Mouse (Mus musculus): ENCODE measurements at regions not wholly inside any gene's neighbourhood (a gene's known extent, or its start where the extent isn't known, plus 50 kb on each side); places are given as distances from the start of the nearest gene placed in this dataset.

DNA sequence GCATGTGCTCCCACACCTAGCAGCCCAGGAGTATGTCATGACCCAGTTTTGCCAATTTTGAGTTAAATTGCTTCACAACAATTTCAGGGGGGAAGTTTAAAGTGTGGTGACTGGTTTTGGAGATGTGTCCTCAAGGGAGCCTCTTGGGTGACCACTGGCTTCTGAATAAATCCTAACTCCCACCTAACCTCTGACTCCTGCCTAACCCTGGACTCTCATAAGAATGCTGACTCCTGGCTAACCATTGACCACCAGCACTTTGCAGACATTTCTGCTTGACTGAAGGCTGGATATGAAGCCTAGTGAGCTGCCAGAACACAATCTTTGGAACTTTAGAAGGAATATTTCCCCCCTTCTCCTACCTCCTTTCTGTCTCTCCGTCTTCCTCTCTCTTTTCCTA is 133.3 kb upstream of the Tmpo start:
- DNase-seq (ENCODE audit: low spot score in 2 of 2), result no peak

DNA sequence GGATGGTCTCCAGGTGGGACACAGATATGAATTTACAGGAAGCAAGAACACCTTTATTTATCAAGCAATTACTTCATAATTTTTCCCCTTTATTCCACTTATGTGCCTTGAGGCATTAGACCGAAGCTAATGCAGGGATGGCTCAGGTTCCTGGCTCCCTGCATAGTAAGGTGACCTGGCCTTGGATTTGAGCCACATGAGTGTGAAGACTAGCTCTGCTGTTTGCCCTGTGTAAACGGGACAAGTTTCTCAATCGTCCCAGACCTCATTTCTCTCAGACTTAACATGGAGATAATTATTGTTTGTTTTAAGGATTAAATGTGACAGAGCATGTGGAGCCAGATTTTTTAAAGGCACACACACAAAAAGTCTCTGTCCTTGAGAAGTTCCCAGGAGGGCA is 132.2 kb upstream of the Tmpo start:
- no peak for DNase-seq (ENCODE audit: low spot score in 2 of 2)

DNA sequence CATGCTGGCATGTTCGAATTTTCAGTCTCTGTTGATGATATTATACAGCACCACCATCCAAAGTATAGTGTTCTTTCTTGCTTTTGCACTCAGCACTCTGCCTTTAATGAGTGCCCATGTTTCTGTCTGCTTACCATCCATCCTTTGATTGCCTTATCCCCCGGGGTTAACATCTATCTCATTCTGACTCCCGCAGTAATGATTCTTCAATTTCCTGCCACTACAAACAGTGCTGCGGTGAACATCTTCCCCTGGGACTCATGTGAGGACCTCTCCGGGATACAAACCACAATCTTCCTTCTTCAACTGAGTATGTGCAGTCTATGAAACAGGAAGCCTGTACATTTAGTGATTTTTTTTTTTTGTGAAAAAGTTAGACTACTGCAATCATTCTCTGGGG is 131.8 kb upstream of the Tmpo start:
- DNase-seq (ENCODE audit: low spot score in 2 of 2), result no peak

DNA sequence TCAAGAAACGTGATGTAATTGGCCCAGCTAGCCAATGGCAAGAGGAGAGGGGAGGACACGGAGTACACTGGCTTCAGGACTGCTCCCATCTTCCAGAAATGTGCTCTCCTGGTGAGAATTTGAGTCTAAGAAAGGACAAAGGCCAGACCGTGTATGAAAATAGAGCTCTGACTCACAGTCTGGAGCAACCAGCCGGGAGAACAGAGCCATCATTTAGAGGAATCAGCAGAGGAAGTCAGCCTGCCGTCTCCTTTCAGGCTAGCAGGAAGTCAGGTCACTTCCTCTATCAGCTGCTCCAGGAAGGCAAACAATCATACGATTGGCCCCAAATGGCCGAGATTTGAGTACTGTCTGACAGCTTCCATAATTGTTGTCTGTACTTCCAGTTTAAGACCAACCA is 119.0 kb upstream of the Tmpo start:
- no peak for DNase-seq (ENCODE audit: low spot score in 2 of 2)

DNA sequence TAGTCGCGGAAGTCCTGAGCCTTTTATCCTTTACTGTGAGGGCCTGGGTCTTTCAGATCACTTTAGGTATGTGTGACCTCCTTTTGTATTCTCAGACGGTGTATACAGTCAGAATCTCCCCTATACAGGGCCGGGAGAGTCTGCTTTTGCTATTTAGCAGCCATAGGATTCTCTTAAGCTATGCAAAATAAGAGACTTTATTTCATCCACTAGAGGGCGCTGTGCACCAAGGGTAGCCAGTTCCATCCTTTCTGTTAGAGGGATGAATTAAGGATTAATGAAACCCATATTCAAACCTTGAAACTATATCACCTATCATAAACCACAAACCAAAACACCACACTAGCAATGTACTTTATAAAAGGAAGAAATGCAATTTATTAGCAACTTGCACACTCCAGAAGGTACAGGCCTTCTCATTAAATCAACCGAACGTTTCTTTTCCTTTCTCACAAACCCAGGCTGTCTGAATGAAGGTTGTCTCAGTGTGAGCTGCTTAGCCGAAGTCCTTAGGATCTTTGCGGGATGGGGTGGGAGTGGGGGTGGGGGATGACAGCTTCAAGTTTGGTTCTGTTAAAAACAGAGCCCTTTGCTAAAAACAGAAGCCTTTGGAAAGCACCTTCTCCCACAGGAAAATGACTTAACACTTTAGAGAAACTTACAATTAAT is 116.8 kb upstream of the Tmpo start:
- peak; percentile 65 to 79 for DNase-seq (ENCODE audit: low spot score in 2 of 2)

DNA sequence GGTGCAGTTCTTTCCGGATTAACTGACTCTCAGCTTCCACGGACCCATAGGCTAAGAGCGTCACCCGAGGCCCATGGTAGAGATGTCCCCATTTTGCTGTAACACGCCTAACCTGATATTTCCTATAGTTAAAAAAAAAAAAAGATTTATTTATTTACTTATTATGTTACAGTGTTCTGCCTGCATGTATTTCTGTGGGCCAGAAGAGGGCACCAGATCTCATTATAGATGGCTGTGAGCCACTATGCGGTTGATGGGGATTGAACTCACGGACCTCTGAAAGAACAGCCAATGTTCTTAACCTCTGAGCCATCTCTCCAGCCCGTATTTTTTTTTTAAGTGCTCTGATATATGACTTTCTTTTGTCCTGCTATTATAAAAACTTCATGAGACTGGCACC is 114.2 kb upstream of the Tmpo start:
- peak in 1 of 2 experiments; percentile 19 for DNase-seq (ENCODE audit: low spot score in 2 of 2)

DNA sequence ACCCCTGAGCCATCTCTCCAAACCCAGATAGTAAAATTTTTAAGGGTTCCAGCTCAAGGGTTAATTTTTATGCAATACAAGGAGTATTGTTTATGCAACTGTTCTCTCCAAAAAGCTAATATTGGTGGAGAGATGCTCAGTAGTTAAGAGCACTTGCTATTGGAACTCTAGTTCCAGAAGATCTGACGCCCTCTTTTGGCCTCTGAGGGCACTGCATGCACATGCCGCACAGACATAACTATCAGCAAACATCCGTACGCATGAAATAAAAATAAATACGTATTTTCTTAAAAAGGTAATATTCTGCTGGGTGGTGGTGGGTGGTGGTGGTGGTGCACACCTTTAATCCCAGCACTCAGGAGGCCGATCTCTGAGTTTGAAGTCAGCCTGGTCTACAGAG is 112.1 kb upstream of the Tmpo start:
- peak in 1 of 2 experiments; percentile 9 for DNase-seq (ENCODE audit: low spot score in 2 of 2)

DNA sequence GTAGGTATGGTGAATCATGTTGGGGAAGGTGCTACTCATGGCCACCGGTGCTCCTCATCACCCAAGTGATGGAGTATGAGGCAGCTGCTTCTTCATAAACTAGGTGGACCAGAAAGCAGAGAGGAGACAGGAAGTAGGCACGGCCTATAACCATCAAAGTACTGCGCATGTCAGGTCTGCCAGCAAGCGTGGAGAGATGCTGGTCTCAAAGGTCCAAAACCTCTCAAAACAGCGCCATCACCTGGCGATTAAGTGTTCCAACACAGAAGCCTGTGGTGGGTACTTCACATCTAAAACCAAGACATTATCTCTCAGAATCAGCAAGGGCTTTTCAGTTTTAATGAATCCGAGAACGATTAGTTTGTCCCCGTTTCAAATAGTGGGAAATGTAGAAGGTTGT is 103.1 kb upstream of the Tmpo start:
- DNase-seq (ENCODE audit: low spot score in 2 of 2), result peak in 1 of 2 experiments; percentile 3

DNA sequence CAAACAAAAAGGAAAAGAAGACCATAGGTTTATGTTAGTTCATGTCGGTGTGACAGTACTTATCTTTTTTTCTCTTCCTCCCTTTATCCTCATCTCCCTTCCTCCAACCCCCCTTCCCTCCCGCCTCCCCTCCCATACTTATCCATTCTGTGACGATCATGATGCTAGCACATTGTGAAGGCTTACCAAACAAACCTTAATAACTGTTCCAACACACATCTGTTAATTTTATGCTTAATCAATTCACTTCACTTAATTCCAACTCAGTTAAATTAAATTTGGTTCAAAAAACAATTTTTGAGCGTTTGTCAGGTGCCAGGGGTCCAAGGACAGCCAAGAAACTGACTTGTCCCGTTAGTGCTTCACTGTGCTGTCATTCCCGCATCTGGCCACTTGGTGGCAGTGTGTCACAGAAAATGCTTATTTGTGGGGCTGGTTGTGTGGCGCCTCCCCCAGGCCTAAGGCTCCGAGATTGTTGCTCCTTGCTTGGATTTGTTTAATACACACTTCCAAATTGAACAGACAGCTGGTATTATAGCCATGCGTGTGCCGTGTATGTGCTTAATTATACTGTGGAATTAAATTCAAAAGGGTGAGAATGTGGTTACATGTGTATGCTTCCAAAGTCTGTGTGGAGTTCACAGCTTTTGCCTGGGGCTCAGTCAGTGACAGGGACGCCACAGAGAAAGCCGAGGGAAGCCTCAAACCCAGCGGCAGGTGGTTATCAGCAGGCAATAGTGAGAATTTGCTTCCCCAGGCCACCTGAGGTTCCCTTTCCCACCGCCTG is 90.0 kb upstream of the Tmpo start:
- DNase-seq (ENCODE audit: low spot score in 2 of 2), result peak; percentile 85 to 91

DNA sequence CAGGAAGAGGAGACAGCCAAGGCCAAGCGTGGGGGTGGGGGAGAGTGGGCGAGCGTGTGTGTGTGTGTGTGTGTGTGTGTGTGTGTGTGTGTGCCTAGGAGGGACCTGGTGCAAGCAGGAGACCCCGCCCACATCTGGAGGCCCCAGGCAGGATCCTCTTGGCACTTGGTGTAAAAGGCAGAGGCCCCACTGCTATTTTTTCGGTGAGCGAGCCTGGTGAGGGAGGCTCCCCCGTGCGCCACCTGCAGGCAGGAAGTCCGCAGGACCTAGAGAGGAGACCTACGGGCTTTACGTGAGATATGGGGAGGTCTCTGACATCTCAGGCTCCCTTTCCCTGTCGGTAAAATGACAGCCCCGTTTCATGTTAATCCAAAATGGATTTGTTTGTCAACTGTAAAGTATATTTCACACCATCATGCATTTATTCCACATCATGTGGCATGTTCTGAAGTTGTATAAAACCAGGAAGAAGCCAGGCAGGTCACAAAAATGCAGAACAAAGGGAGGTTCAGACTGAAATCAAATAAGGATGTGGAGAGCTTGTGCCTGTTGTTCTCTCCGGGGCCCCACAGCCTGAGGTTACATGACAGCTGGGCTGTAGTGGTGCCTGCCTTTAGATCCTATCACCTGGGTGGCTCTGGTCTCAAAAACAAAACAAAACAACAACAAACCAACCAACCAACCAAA is 89.3 kb upstream of the Tmpo start:
- DNase-seq (ENCODE audit: low spot score in 2 of 2), result peak; percentile 48 to 52

DNA sequence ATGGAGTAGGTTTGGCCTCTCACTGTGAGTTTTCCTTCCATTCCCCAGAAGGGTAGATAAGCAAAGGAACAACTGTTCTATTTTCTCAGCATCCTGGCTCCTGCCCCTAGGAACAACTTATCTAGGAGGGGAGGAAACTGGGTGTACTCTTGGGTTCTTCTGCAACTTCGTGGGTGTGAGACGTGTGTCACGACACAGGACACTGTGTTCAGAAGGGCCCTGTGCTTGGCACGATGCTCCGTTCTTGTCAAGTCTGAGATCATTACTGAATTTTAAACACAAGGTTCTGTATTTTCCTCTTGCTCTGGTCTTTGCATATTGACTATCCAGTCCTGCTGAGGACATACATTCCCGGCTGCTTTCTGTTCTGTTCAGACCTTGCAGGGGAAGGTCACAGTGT is 86.8 kb upstream of the Tmpo start:
- no peak for DNase-seq (ENCODE audit: low spot score in 2 of 2)

DNA sequence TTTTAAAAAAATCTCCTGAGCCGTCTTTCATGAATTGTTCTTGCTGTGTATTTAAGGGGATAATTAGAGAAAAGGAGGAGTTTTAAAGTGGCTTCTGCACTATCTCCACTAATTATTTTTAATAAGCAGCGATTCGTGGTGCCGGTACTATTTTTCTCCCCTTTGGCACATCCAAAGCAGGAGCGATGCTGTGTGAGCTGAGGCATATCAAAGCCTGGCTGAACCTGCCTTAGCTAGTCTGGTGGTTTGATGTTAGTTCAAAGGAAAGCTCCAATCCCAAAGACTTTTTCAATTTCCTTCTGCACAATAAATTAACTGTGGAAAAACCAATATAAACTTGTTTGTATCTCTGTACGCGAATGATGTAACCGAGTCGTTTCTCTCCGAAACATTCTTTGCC is 79.3 kb upstream of the Tmpo start:
- DNase-seq (ENCODE audit: low spot score in 2 of 2), result no peak

DNA sequence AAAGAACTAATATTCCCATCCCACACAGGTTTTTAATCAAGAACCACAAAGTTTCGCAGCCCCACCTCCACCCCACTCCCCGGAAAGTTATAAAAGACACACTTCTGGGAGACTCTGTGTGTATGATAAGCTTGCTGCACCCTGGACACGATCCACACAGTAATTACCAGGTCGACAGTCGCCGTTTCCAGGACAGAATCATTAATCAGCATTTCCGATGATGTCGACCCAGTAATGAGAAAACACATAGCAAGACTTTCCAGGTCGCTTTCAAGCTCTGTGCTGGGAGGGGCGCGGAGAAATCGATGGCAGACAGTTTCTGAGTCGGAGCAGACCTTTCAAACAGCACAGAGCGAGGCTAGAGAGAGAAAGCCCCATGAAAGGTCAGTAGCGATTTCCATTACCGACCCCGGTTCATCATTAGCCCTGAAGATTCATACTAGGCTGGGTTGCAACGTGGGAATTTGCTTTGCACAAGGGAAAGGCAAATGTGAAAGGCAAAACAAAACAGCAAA is 68.6 kb upstream of the Tmpo start:
- DNase-seq (ENCODE audit: low spot score in 2 of 2), result no peak

DNA sequence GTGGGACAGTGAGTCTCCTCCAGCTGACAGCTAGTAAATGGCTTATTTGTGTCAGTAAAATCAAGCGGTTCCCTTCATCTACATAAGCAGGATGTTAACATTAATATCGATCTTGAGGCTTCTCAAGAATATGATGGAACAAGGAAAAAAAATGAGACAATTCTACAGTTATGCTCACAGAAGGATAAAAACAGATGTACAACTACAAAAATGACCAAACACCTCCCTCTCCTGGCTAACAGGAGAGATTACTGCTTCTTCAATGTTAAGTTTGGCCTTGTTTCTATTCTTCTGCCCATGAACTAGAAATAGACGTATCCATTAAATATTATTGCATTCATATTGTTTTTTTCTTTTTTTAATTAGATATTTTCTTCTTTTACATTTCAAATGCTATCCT is 63.2 kb upstream of the Tmpo start:
- DNase-seq (ENCODE audit: low spot score in 2 of 2), result no peak

DNA sequence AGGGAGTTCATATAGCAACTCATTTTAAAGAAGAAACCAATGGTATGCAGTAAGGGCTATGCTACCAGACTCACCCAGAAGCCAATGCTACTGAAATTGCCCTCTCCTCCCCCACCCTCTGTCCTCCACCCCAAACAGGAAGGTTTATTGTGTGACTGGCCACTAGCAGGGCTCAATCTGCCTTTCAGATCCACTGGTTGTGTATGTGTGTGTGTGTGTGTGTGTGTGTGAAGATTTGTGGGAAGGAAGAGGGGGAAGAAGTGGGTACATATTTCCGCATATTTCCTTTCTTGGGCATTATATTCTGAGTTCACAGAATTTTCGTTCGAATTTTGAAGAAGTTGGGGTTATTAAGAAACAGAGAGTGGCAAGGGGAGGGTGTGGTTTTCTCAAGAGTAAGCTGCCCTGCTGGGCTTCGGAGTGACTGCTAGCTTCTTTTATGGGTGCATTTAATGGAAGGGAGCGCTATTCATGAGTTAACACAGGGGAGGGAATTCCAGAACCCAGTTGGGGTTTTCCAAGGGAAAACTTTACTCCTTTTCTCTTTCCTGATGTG is 61.5 kb upstream of the Tmpo start:
- DNase-seq (ENCODE audit: low spot score in 2 of 2), result no peak

DNA sequence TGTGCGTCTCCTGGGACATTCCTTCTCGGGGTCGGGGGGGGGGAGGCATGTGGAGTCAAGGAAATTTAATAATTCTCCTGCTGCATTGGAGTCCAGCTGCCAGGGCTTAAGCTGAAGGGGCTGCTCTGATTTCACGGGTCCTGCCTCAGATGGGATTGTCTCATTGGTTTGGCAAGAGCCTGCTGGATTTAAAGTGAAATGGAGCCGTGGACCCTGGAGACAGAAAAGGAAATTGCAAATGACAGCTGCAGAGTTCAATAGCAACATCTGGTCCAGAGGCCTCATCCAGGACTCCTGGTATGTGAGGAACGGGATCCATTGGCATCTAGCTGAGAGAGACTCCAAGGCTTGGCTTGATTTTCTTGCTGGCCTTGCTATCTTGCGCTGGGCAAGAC is 60.5 kb upstream of the Tmpo start:
- DNase-seq (ENCODE audit: low spot score in 2 of 2), result no peak

DNA sequence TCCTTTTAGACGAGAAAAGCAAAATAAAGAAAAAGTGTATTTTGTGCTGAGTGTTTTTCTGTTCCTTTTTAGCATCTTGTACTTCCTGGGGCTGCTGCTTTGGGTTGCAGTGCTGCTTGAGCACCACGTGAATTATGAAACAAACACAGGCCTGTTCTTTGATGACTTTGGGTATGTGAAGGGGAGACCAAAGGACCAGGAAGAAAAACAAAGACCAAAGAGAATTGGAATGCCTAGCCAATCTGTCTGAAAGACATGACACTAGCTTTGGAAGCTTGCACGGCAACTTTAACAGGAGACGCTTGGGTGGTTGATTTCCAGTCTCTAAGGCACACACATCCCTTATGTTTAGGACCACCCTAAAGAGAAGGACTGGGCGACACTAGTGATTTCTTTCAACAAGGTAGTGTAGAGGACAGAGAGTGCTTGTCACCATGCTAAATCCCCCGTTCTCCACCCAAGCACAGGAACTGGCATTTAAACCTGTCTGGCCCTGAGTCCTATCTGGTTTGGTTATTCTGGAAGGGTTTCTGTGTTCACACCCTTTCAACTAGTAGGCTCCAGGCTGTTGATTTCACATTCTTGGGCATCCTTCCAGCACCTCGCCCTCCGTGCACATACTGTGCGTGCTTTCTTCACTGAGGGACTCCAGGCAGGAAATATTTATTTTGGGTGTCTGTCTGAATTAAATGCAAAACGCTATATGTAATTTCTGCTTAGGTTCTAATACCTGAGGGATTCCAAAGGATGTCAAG is 59.9 kb upstream of the Tmpo start:
- DNase-seq (ENCODE audit: low spot score in 2 of 2), result peak in 1 of 2 experiments; percentile 44

DNA sequence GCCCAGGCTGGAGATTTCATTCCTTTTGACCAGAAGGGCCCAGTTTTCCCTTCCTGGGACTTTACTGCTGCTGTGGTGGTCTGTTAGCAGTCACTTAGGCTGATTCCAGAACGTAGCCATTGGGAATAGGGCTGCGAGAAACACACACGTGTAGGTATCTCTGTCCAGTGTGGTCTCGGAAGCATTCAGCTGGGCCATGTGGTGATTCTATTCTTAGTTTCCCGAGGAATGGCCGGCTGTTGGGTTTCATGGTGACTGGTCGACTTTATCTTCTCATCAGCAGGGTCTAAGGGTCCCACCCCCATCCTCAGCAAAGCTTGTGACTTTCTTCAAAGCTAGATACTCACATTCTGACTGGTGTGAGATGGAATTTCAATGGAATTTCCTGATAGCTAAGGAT is 59.2 kb upstream of the Tmpo start:
- no peak for DNase-seq (ENCODE audit: low spot score in 2 of 2)

DNA sequence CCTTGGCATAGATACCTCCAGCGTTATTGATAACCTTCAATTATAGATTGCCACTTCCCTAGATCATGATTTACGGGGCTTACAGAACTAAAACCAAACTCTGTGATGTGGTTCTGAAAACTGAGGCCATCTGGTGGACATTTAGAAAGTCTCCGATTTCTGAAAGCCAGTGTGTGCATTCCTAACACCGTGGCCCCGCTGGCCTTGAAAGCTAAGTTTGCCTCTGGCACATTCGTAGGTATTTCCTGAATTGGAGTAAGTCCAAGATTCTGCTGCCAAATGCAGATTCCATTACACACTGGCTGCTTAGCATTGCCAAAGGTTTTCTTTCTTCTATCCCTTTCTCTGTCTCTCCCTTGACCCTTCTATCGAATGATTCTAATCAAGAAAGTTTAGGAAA is 55.7 kb upstream of the Tmpo start:
- DNase-seq (ENCODE audit: low spot score in 2 of 2), result peak in 1 of 2 experiments; percentile 28

DNA sequence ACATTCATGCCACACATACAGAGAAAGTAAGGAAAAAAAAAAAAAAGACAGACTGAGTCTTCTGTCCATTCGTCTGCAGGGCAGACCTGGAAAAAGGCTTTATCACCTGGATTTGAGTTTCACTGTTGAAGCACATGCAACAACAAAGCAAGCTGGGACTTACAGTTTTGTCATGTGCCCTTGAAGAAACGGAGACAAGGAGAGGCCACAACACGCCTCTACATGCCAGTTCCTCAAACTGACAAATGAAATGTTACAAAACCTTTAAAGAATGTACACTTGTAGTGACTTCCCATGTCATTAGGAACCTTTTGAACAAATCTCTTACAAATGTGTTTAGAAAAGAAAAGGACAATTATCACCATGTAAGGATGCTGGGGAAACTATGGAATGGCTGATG is 53.6 kb upstream of the Tmpo start:
- no peak for DNase-seq (ENCODE audit: low spot score in 2 of 2)

All from right cerebral cortex, postnatal 10 days (tissue).